Mouse (Mus musculus): ENCODE measurements at regions not wholly inside any gene's neighbourhood (a gene's known extent, or its start where the extent isn't known, plus 50 kb on each side); places are given as distances from the start of the nearest gene placed in this dataset.

- TF ChIP-seq CTCF (IDR thresholded peaks at IDR 0.05; ENCODE audit: insufficient read depth, low read length) (no peak), POLR2A (IDR thresholded peaks at IDR 0.05; ENCODE audit: borderline replicate concordance, extremely low read depth, low read depth, low read length) (no peak)
Observed at GRCm38 (mm10) chr2:179000448-179001081, 441.7 kb upstream of the Cdh4 start.
